Mouse (Mus musculus) urinary bladder, postnatal 4 days (tissue): ENCODE results near the gene Mpnd.
A peak's percentile ranks its signal among the peaks of the same experiment; 100 is the strongest.

ENCODE experiments used
- DNase-seq, 2 experiments: peaks; one replicate each; pipeline ENCODE4 v3.0.0; 2021 to 2022; ENCODE audit warnings: low spot score in 2 of 2

The Mpnd gene

GRCm38 (mm10) chr17:55986030-55986961, 19.2 kb upstream of the Mpnd start, which contains the start of gene Fsd1:
TSS of gene Fsd1 (plus strand) at chr17:55986509.
- DNase-seq = no peak

DNA sequence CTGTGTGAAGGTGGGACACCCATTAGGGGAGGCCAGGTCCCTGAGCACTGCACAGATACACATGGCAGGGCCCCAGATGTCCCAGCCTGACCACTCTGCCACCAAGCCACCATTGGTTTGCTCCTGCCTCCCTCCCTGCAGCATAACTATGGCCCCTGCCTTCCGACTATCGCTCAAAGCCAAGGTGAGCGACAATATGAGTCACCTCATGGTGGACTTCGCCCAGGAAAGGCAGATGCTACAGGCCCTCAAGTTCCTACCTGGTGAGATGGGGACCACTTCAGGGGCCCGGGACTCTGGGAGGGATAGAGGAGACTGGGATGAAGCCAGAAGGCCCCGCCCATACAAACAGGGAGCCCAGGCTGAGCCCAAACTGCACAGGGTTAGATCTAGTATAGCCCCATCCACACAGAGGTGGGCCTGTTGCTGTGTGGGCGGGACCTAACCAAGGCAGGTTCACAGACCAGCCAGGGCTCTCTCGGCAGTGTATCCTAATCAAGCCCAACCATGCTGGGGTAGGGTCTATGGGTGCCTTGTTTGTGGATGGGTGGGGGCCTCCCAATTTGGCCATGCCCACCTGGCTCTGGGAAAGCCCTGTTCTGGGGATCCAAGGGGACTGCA, 15.1 kb upstream of the Mpnd start:
- no peak for DNase-seq

DNA sequence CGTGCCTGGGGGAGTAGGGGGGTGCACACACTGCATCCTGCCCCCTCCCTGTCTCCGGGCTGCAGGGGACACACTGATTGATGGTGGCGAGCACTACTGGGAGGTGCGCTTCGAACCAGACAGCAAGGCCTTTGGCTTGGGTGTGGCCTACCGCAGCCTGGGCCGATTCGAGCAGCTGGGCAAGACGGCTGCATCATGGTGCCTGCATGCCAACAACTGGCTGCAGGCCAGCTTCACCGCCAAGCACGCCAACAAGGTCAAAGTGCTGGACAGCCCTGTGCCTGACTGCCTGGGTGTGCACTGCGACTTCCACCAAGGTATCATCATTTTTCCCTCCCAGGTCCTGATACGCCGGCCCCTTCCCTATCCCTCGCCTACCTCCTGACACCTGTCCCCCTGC, 9.5 kb upstream of the Mpnd start:
- no peak for DNase-seq

GRCm38 (mm10) chr17:55999794-56000499, 5.6 kb upstream of the Mpnd start:
- no peak for DNase-seq

DNA sequence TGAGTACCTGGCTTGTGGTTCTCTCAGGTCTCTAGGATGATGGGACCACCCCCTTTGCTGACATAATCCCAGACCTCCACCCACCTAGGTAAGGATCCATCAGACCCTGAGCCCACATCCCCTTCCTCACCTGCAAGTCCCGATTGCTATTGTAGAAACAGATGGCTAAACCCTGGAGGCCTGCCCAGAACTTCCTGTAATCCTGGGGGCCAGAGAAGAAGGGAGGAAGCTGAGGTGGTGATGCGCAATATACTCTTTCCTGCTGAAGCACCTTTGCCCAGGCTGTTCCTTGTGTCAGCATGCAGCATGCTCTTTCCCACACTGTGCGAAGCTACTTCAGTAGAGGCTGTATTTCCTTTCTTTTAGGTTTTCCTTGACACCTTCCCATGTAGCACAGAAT, 2.5 kb upstream of the Mpnd start:
- no peak for DNase-seq

- no peak for DNase-seq
Measured at GRCm38 (mm10) chr17:56006956-56007355, 1.4 kb downstream of the Mpnd start.

GRCm38 (mm10) chr17:56007444-56008355, 2.2 kb downstream of the Mpnd start:
- DNase-seq = no peak

DNA sequence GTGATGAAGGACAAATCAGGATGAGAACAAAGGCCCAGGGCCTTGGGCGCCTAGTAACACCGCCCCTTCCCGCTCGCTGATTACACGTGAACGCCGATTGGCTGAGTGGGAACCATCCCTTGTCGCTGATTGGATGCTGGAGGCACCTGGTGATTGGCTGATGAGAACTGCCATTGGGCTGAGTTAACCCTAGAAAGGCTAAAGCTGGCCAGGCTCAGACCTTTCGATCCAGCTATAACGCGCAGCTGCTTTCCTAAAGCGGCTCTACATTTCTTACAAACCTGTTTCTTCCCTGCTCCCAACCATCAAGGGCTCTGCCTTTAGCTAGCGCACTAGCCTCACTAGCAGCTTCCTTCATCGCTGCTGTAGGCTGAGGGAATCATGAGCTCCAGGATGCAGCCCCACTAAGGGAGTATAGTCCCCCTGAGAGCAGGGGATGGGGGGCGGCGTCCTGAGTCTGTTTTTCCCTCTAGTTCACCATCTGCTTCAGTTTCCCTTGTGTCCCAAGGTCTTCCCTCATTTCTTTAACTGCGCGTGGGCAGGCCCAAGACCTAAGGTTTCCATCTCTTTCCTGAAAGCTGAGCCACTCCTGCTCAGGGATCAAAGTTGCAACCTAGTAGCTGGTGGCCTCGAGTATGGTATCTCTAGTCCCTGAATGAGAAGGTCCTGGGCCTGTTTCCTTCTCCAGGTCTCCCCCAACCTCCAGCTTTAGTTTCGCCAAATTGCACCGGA, 3.0 kb downstream of the Mpnd start:
- peak; percentile 91 to 92 for DNase-seq

GRCm38 (mm10) chr17:56009088-56009961, 3.8 kb downstream of the Mpnd start:
- DNase-seq = peak; percentile 88

- DNase-seq = no peak
Measured at GRCm38 (mm10) chr17:56009962-56010240, 4.4 kb downstream of the Mpnd start.

DNA sequence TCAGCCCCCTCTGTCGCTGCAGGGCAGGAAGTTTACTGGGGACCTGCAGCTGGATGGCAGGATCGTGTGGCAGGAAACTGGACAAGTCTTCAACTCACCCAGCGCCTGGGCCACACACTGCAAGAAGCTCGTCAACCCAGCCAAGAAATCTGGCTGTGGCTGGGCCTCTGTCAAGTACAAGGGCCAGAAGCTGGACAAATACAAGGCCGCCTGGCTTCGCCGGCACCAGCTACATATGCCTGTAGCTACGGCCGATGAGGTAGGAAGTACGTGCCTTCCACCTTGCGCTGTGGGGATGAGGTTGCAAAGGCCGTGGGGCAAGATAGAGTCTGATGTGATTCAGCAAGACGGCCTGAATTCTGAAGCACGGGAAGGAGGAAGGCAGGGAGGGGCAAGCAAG, 4.7 kb downstream of the Mpnd start:
- no peak for DNase-seq

DNA sequence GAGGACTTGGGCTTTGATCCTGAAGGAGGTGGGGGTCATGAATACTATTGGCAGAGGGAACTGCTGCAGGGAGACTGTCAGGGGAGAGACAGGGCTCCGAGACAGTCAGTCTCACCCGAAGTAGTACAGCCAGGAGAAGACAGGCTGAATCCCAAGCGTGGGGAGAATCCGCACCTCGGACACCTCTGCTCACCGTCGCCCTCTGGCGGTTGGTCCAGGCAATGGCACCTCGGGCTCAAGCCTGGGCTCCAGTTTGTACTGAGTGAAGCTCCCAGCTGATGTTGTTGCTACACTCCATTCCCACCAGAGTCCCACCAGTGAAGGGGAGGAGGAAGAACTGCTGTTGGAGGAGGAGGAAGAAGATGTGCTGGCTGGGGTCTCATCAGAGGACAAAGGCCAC, 5.2 kb downstream of the Mpnd start:
- DNase-seq = peak; percentile 66 to 85

DNA sequence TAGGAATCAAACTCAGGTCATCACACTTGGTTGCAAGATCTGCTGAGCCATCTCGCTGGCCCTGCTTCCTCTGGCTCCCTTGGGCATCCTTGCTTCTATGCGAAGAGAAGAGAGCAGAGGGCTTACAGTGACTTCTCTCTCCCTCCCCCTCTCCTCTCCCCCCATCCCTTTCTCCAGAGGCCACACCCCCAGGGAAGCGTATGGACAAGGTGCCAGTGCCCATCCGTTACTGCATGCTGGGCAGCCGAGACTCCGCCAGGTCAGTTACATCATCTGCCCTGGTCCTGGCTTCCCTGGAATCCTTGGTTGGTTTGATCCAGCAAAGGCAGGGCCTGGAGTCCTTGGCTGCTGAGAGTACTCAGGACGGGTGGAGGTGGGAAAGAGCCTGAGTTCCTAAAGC, 5.9 kb downstream of the Mpnd start:
- no peak for DNase-seq

DNA sequence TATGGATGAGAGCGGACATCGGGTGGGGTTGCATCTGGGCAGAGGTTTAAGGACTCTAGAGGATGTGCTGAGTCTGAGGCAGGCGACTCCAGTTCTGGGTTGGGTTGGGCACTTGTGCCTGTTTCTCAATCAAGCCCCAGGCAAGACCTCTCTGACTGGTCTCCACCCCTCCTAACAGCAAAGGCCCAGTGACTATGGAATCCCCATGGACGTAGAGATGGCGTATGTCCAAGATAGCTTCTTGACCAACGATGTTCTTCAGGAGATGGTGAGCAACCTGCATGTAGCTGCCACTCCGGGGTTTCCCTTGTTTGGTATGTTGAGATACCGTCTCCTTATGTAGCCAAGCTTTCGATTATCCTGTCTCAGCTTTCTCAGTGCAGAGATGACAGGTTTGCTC, 9.8 kb downstream of the Mpnd start:
- no peak for DNase-seq

DNA sequence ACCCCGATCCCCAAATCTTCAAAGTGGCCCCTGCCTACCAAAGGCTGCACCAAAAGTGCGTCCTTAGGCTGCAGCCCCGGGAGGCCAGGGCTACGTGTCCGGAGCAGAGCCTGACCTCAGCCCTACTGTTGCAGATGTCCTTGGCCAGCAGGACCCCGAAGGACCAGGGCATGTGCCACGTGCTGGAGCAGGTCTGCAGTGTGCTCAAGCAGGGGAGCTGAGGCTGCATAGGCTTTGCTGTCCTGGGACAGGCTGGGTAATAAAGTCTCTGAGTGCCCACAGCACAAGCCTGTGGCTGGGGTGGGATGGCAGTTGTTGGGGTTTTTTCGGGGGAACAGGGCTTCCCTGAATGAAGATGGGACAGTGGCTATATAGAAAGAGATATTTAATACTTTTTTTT, 10.9 kb downstream of the Mpnd start:
- no peak for DNase-seq

GRCm38 (mm10) chr17:56016793-56017785, 11.6 kb downstream of the Mpnd start:
- no peak for DNase-seq

- DNase-seq = no peak
Measured at GRCm38 (mm10) chr17:56017848-56018247, 12.3 kb downstream of the Mpnd start.

GRCm38 (mm10) chr17:56018347-56019131, 13.0 kb downstream of the Mpnd start:
- DNase-seq = no peak
